Mouse (Mus musculus) spleen, adult 18-20 months (tissue): ENCODE data around the gene Pxylp1.

Experiments
- DNase-seq, 2 experiments: peaks; one replicate each; pipeline ENCODE4 v3.0.0; 2022; ENCODE audit warnings: mixed read lengths in 2 of 2

Gene Pxylp1

DNA sequence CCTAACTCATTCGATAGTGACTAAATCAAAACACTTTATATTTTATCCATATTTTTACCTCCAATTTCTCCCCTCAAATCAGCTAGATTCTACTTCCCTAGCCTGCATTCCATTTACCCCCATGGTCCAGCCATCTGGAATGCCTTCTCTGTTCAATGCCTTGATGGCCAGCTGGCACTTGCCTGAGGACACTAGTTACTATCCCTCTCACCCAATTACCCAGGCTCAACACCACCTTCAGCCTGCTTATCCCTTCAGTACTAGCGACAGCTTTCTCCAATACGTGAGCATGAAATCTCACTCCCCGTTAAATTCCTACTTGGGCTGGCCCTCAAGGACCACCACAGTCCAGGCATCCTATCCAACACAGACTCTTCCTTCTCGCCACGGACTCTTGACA lies 2.2 kb downstream of the Pxylp1 start:
- no peak for DNase-seq

GRCm38 (mm10) chr9:96889345-96890021 lies 3.0 kb downstream of the Pxylp1 start:
- peak; percentile 41 to 72 for DNase-seq

DNA sequence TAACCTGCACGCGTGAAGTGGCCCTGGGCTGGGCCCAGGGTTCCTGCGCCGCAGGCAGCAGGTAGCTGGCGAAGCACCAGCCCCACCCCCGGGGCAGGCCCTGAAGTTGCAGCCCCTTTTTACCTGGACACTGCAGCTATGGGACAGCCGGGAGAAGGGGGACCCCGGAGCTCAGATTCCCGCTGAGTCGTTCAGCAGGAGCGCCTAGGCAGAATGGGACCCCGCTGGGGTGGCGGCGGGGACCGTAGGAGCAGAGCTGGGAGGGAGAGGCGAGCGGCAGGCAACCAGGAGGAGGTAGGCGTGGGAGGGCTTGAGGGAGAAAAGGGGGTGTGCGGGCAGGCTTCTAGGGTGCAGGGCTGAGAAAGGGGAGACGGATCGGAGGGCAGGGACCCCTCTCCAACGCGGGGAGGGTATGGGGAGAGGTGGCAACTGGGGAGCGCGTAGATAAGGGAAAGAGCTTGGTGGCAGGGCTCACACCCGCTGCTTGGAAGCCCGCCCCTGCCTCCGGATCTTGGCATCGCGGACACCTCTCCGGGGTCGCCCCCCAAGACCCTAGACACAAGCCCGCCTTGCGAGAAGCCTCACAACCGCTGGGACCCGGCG lies 3.6 kb downstream of the Pxylp1 start:
- DNase-seq, result peak in 1 of 2 experiments; percentile 24

DNA sequence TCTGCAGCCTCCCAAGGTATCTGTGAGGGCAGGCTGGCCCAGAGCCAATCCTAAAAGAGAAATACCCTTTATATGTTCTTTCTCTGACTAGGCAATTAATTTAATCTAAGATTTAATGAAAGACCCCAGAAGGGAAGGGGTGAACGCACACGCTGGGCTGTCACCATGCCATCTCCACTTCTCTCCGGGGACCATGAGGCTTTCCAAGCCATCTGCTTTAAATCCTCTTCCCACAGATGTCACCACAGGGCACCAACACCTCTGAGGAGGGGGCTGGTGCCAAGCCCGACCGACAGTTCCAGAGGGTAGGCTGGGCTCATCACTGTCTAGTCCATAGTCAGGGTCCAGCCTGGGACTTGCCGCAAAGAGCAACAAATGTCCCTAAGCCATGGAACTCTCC lies 4.5 kb downstream of the Pxylp1 start:
- no peak for DNase-seq

DNA sequence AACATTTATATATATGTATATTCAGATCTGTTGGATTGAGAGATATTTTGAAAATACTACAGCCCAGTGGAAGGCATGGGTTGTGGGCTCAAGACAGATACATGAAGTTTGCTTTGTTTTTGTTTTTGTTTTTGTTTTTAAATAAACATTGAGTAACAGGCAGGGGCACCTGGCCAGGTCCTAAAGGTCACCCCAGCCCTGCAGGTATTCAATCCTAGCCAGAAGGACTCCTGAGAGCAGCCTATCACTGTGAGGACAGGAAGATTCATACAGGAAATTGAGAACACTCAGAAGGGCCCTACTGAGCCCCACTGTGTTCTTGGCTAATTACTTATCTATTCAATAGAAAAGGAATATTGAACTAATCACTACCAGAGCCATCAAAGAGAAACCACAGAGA lies 5.0 kb downstream of the Pxylp1 start:
- DNase-seq, result no peak

GRCm38 (mm10) chr9:96885781-96886180 lies 6.7 kb downstream of the Pxylp1 start:
- DNase-seq, result peak in 1 of 2 experiments; percentile 24

- no peak for DNase-seq
Observed at GRCm38 (mm10) chr9:96882496-96883265, 9.8 kb downstream of the Pxylp1 start.

GRCm38 (mm10) chr9:96881901-96882300 lies 10.6 kb downstream of the Pxylp1 start:
- DNase-seq, result no peak

DNA sequence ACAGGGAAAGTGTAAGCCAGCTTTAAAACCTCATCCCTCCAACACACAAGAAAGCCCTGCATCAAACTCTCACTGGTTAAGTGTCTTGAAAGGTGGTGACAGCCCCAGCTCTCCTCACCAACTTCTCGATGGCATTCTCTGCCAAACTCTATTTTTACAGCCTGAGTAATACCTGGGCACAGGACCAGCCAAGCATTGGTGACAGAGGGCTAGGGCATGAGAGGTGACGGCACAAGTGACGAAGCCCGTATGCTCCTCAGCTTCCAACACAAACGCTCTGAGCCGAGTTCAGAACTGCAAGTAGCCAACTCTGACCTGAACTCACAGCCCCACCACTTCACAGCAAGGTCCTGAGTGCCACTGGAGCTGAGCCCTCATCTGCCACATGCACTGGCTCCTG lies 13.4 kb downstream of the Pxylp1 start:
- no peak for DNase-seq

DNA sequence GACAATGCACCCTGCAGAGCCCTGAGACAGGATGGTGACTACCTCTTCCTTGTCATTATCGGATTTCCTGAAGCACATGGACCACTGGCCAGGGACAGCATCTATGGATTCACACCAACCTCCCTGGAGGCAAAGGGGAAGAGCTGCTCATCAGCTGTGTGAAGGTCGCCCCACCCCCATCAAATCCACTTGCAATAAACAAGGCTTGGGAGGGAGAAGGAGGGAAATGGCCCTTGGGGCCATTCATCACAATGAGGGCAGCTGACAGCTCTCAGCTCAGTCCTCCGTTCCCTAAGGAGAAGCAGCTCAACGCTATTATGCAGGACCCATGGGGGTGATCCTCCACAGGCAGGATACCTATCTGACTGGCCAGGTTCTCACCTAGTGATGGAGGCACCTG lies 14.0 kb downstream of the Pxylp1 start:
- DNase-seq, result no peak

DNA sequence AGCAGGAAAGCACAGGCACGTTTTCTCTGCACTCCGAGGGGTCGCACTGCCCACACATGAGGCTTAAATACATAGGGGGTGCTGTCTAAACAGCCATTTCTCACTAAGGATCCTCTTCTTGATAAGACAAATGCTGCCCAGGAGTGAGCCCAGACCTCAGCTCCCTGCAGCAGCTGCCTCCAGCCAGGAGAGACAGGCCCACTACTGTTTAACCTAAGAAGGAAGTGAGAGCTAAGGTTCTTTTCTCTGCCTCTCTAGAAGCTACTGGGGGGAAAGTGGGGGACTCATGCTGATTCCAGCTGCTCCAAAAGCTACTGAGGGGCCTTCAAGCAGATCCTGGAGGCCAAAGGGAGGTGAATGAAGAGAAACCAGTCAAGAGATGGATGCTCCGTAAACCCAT lies 16.8 kb downstream of the Pxylp1 start:
- no peak for DNase-seq

GRCm38 (mm10) chr9:96873082-96873481 lies 19.4 kb downstream of the Pxylp1 start:
- peak in 1 of 2 experiments; percentile 14 for DNase-seq

GRCm38 (mm10) chr9:96870104-96870503 lies 22.4 kb downstream of the Pxylp1 start:
- no peak for DNase-seq

DNA sequence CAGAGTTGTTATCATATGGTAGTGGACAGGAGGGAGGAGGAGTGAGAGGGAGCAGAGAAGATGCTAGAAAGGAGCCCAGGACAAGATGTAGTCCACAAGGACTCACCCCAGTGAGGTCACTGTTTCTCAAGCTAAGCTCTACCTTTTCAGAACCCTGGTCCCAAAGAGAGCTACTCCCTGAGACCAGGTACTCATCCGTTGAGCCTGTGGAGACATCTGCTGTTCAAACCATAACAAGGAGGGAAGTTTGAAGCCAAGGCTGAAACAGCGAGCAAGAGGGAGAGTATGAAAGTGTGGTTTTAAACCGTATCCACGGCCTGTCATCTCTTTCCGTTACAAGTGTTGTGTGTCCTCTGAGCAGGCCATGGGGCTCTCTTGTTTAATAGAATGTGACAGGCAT lies 22.9 kb downstream of the Pxylp1 start:
- no peak for DNase-seq

DNA sequence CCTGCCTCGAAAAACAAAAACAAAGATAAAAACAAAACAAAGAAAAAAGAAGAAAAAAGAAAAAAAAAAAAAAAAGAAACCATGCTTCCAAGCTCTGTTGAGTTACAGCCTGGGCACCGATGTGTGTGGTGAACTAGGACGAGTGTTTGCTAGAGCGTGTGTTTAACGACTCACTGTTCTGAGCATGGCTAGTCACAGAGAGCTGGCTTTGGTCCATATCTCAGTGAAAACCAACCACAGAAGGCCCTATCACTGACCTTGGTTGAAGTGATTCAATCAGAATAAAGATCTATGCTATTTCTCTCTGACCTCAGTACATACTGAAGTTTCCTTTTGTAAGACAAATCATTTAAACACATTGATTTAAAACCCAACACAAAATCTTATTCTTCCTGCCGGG lies 23.9 kb downstream of the Pxylp1 start:
- DNase-seq, result no peak

GRCm38 (mm10) chr9:96867165-96867564 lies 25.3 kb downstream of the Pxylp1 start:
- DNase-seq, result no peak

- DNase-seq, result no peak
Observed at GRCm38 (mm10) chr9:96866196-96866595, 26.3 kb downstream of the Pxylp1 start.

DNA sequence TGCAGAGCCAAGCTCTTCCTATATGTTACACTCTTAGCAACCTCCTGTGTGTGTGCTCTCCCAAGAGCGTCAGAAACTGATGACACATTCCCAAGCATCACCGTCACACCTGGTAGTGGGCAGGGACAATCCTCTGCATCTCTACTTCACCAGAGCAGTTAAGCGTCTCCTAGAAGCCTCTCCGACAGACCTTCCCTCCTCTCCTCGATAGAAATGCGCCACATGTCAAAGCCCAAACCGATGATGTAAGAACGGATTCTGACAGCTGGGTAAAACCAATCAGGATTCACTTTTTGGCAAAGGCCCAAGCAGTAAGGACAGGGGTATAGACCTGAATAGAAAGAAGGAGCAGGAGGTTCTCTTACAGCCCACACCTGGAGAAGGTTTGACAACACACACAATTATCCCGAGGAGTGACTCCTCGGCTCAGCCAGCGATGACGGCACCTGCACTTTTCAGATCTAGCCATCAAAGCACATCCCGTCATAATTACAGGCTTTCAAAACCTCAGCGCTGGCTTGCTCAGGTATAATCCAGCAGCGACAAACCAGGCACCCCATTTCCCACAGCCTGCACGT lies 26.9 kb downstream of the Pxylp1 start:
- no peak for DNase-seq

- DNase-seq, result no peak
Observed at GRCm38 (mm10) chr9:96863539-96863938, 28.9 kb downstream of the Pxylp1 start.

- no peak for DNase-seq
Observed at GRCm38 (mm10) chr9:96862836-96863235, 29.6 kb downstream of the Pxylp1 start.

- DNase-seq, result no peak
Observed at GRCm38 (mm10) chr9:96861092-96861487, 31.4 kb downstream of the Pxylp1 start.

DNA sequence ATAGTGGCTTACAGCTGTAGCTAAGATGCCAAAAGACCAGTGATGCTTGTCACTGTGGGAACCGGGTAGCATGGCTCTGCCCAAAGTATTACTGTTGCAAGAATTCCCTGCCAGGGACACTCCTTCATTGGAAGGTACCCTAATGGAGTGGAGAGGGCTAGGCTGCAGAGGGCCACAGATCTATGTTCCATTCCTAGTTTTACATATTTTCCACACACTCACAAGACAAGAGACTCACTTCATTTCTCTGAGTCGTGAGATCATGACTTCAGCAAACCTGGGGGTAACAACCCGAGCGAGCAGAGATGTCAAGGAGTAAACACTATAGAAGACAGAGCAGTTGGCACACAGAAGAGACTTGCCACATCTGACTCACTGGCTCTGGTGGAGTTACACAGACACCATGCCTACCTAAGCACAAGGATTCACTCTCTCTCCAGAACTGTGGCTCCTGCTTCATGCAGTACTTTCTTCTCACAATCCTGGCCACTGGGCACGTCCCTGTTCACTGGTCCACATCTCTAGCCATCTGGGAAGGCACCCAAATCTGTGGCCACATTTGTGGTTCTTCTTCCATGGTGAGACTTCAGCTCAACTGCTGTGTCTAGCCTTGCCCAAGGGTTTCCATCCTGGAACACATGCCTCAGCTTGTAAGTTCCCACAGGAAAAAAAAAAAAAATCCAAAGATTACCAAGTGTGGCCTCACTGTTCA lies 31.9 kb downstream of the Pxylp1 start:
- DNase-seq, result no peak

DNA sequence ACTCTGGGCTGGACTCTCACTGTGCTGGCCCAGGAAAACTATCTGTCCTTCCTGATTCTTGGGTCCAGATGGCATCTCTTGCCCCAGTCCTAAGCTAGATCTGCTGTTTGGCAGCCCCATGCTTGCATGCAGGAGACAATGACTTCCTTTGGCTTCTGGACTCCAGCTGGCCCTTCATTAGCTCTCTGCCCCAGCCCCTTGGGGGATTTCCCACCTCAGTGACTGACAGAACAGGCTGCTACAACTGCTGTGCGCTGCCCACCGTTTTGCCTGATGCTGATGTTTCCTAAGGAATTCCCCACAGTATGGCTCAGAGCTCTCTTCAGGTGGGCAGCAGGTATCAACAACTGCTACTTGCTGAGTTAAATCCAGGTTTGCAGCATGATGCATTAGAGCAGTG lies 33.4 kb downstream of the Pxylp1 start:
- no peak for DNase-seq
